Mouse (Mus musculus) ES-E14 (cell line): ENCODE measurements around the gene Rnpepl1.

Experiments
- CHD2 ChIP-seq: IDR thresholded peaks from 2 replicates; pipeline ENCODE4 v1.6.1; 2014; ENCODE audit warnings: mild to moderate bottlenecking, low read depth, low read length, inconsistent platforms
- HCFC1 ChIP-seq: IDR thresholded peaks from 2 replicates; pipeline ENCODE4 v1.6.1; 2012; ENCODE audit warnings: low read length, inconsistent platforms, borderline replicate concordance; ENCODE audit not compliant: insufficient read depth
- MAFK ChIP-seq: IDR thresholded peaks from 2 replicates; pipeline ENCODE4 v1.6.1; 2014; ENCODE audit warnings: mild to moderate bottlenecking, low read depth, low read length, inconsistent platforms; ENCODE audit not compliant: insufficient read depth
- ZC3H11A ChIP-seq: IDR thresholded peaks from 2 replicates; pipeline ENCODE4 v1.6.1; 2012; ENCODE audit warnings: low read depth, mild to moderate bottlenecking, inconsistent platforms, low read length, borderline replicate concordance

DNA sequence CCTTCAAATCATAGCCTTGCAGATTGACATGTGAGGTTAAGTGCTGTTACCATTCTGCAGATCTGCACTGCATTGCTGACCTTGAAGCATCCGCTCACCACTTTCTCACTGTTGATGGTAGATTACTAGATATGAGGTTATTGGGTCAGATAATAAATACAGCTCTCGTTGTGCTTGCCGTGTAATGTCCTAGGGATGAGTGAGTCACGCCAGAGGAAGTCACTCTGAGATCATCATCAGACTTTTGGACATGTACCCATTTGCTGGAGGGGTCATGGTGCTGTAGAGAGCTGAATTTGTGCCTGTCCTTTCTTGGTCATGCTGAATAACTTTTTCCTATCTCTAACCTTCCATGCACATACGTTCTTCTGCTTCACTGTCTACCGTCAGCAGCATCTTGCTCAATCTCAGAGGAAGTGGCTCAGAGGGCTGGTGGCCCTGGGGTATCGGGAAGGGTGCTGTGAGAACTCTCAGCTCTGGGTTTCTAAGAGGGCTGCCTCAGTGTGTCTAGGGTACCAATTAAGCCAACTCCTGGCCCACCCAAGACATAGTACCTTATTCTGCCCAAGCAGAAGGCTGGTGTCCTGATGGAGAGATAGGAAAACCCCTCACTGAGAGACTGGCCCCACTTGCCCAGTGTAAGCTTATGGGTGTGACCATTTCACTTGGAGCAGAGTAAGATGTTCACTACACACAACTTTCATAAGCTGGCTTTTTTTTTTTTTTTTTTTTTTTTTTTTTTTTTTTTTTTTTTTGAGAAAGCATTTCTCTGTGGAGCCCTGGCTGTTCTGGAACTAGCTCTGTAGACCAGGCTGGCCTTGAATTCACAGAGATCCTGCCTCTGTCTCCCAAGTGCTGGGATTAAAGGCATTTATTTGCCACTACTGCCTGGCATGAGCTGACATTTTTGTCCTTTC, 61.6 kb downstream of the Rnpepl1 start:
- TF ChIP-seq ZC3H11A (no peak), MAFK (no peak), CHD2 (no peak), HCFC1 (no peak)
